Mouse (Mus musculus) kidney, adult 2 months (tissue): ENCODE results near the gene Scd2. TPM values are rescaled to one million over a fixed set of nuclear protein-coding genes. Genes with fewer than 3 reads are reported as not detected.

Experiments
- DNase-seq: peaks from one replicate; pipeline ENCODE4 v3.0.0; 2021
- H3K27ac ChIP-seq: fragments of 200-500 bp; 2 replicates; pipeline ENCODE4 v1.5.1; 2012; ENCODE audit warnings: low read depth, low read length, control low read depth, inconsistent platforms; ENCODE audit not compliant: insufficient read depth
- H3K27me3 ChIP-seq: fragments of 200-500 bp; replicated peaks from 2 replicates; pipeline ENCODE4 v1.6.1; 2012; ENCODE audit warnings: mild to moderate bottlenecking, moderate library complexity, low read length, inconsistent platforms; ENCODE audit not compliant: control insufficient read depth, insufficient read depth
- H3K36me3 ChIP-seq: fragments of 200-500 bp; 2 replicates; pipeline ENCODE4 v1.6.1; 2012; ENCODE audit warnings: mild to moderate bottlenecking, moderate library complexity, low read length, inconsistent platforms; ENCODE audit not compliant: control insufficient read depth, insufficient read depth
- H3K4me1 ChIP-seq: fragments of 200-500 bp; 2 replicates; pipeline ENCODE4 v1.6.1; 2011; ENCODE audit warnings: low read length; ENCODE audit not compliant: control insufficient read depth, insufficient read depth
- H3K4me3 ChIP-seq: fragments of 200-500 bp; 2 replicates; pipeline ENCODE4 v1.5.1; 2011; ENCODE audit warnings: mild to moderate bottlenecking, low read depth, low read length, control low read depth; ENCODE audit not compliant: insufficient read depth
- CTCF ChIP-seq: fragments of 200-500 bp; conservative IDR thresholded peaks from 2 replicates; pipeline ENCODE4 v1.5.1; 2011; ENCODE audit warnings: low read depth, mild to moderate bottlenecking, control low read depth, low read length, moderate library complexity, mixed read lengths; ENCODE audit not compliant: insufficient read depth, insufficient read length
- POLR2A ChIP-seq: fragments of 200-500 bp; IDR thresholded peaks from one replicate; pipeline ENCODE4 v1.6.1; 2011; ENCODE audit warnings: low read depth, low read length, control low read depth
- WGBS: fragments of 180-500 bp; shearing (Covaris S2); methylation state at CpG from one replicate; pipeline ENCODE4 v1.1.7; 2018; 5-methylcytosine and 5-hydroxymethylcytosine counted together
- polyA plus RNA-seq: library from polyadenylated mRNA; depleted of rRNA; stranded (reverse); fragments of >200 nt; gene quantifications from 2 replicates; pipeline ENCODE4 v1.2.3, GENCODE M21; 2012

Scd2 gene
- polyA plus RNA-seq, 1 experiment, result 61.3 TPM

GRCm38 (mm10) chr19:44283157-44284024, 10.1 kb upstream of the Scd2 start:
- H3K27ac ChIP-seq, result peak overlapping the region; percentile 68
- DNase-seq, result no peak

GRCm38 (mm10) chr19:44284025-44284695, 9.3 kb upstream of the Scd2 start:
- Histone ChIP-seq H3K36me3 (no peaks in the 10 kb centered on the region), H3K27ac (peak overlapping the region; percentile 94), H3K27me3 (no peaks in the 10 kb centered on the region), H3K4me1 (peaks cover 13% of the 10 kb centered on the region; the same call in 1 of the 2 replicates), H3K4me3 (peak overlapping the region; percentile 43)
- under 1% methylated on average over 38 of the region's 38 CpGs for WGBS
- TF ChIP-seq POLR2A (peak; percentile 17), CTCF (no peak)
- DNase-seq, result peak; percentile 94

More at GRCm38 (mm10) chr19:44283157-44284024, 10.1 kb upstream of the Scd2 start:
- Histone ChIP-seq H3K4me1 (peaks cover 13% of the 10 kb centered on the region; the same call in 1 of the 2 replicates), H3K4me3 (no peak overlapping the region), H3K36me3 (no peaks in the 10 kb centered on the region), H3K27me3 (no peaks in the 10 kb centered on the region)
- TF ChIP-seq CTCF, result no peak
- no peak for TF ChIP-seq POLR2A
- 60% methylated on average over 15 of the region's 15 CpGs for WGBS

- Histone ChIP-seq H3K4me1 (peaks cover 13% of the 10 kb centered on the region; the same call in 1 of the 2 replicates), H3K4me3 (peak overlapping the region; percentile 43), H3K27me3 (no peaks in the 10 kb centered on the region), H3K27ac (peak overlapping the region; percentile 94), H3K36me3 (no peaks in the 10 kb centered on the region)
- TF ChIP-seq CTCF, result no peak
- no peak for TF ChIP-seq POLR2A
- DNase-seq, result peak; percentile 78
- WGBS, result 5% methylated on average over 11 of the region's 11 CpGs
Measured at GRCm38 (mm10) chr19:44284723-44285122, 8.8 kb upstream of the Scd2 start.

- Histone ChIP-seq H3K27me3 (no peaks in the 10 kb centered on the region), H3K27ac (no peak overlapping the region), H3K36me3 (no peaks in the 10 kb centered on the region), H3K4me1 (peaks cover 13% of the 10 kb centered on the region; the same call in 1 of the 2 replicates), H3K4me3 (no peak overlapping the region)
- DNase-seq, result peak; percentile 36
- WGBS, result 79% methylated on average over 8 of the region's 8 CpGs
- TF ChIP-seq POLR2A, result no peak
Measured at GRCm38 (mm10) chr19:44285554-44285953, 7.9 kb upstream of the Scd2 start.

GRCm38 (mm10) chr19:44286109-44286508, 7.4 kb upstream of the Scd2 start:
- H3K27ac ChIP-seq, result no peak overlapping the region
- no peak overlapping the region for H3K4me3 ChIP-seq
- DNase-seq, result no peak
- TF ChIP-seq POLR2A (no peak), CTCF (no peak)
- 68% methylated on average over 2 of the region's 2 CpGs for WGBS
- no peaks in the 10 kb centered on the region for H3K36me3 ChIP-seq
- H3K27me3 ChIP-seq, result no peaks in the 10 kb centered on the region
- peaks cover 10% of the 10 kb centered on the region; the same call in 1 of the 2 replicates for H3K4me1 ChIP-seq

GRCm38 (mm10) chr19:44287415-44288110, 5.9 kb upstream of the Scd2 start:
- H3K4me3 ChIP-seq, result no peak overlapping the region
- H3K4me1 ChIP-seq, result peaks cover 9% of the 10 kb centered on the region; the same call in 1 of the 2 replicates
- H3K36me3 ChIP-seq, result no peaks in the 10 kb centered on the region
- H3K27me3 ChIP-seq, result no peaks in the 10 kb centered on the region
- DNase-seq, result no peak
- 65% methylated on average over 11 of the region's 11 CpGs for WGBS
- no peak overlapping the region for H3K27ac ChIP-seq
- TF ChIP-seq CTCF, result no peak
- TF ChIP-seq POLR2A, result no peak
